Mouse (Mus musculus) adrenal gland, adult 18-20 months (tissue): ENCODE measurements around the gene Map3k15. TPM values are rescaled to one million over a fixed set of nuclear protein-coding genes. Genes with fewer than 3 reads are reported as not detected.

Experiments used
- DNase-seq, 2 experiments: peaks; one replicate each; pipeline ENCODE4 v3.0.0; 2021 to 2022; ENCODE audit warnings: low spot score in 2 of 2
- long read RNA-seq, 2 experiments: library from polyadenylated mRNA; stranded (forward); transcript quantifications; one replicate each; pipeline ENCODE4 v2.0.0; 2021
- total RNA-seq, 2 experiments: library from RNA; stranded (reverse); gene quantifications; 1 replicate in 1 of 2; 2 replicates in 1 of 2; pipeline ENCODE4 v1.2.3; 2021

Gene Map3k15
- 1 to 10 TPM in 1 of 2 experiments, under 1 TPM in 1; 0.61 to 1.3 TPM for total RNA-seq
- long read RNA-seq, experiment 1, result 0 reads
- long read RNA-seq, experiment 2, full-length matches to known transcripts, result 1 of 1 reads
- long read RNA-seq, experiment 2, partial matches to known transcripts, result 0 of 1 reads
- long read RNA-seq, experiment 2, other reads (novel, unspliced or antisense), result 0 of 1 reads

- DNase-seq, result peak; percentile 61 to 64
These were observed at the start of gene Map3k15 for GRCm38 (mm10) chrX:159988002-159988960. Gene Map3k15, plus strand, starts transcription at chrX:159988433.

DNA sequence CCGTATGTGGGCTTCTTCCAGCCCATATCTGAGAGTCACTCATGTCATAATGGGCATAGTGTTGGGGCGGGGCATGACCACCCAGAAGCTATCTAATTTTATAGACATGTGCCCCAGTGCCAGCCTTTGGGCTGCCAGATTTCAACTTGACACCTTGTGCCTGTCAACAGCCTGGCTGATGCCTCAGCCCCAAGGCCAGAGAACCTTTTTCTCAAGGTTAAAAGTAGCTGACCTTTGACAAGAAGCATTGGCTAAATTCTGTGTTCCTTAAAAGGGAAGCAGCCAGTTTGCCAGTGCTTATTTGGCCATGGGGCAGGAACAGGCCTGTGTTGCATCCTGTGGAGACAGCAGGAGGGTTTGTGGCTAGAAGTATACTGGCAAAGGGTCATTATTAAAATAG, 45.7 kb upstream of the Map3k15 start:
- DNase-seq, result no peak

DNA sequence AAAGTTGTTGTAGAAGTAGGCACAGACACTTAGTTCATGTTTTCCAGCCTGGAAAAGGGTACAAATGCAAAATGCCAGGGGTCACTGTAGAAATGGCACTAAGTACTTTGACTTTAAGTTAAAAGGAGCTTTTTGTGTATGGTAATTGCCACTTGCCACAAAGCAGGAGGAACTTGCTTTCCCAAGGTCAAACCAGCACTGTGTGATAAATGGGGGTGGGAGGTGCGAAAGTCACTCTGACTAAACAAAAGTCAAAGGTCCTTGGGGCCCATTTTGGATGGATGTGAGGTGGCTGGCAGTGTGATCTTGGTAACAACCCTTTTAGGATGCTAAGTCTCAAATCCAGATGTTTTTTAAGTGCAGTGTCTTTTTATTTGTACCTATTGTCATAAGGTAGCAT, 44.6 kb upstream of the Map3k15 start:
- DNase-seq, result no peak

- no peak for DNase-seq
These were observed 34.4 kb upstream of the Map3k15 start for GRCm38 (mm10) chrX:159953546-159954429.

DNA sequence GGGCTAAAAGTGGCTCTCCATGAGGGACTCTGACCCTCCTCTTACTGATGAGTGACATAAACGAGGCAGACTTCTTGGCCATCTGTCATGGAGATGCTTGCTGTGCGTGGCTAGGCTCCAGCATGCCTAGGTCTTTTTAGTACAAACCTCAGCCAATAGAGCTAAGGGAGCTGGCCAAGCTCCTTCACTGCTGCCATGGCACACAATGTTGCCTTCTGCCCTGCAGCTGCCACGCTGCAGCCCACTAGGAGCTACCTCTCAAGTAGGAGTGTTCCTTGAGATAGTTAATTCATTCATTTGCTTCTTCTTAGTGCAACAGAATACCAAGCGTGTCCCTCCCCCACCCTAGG, 33.8 kb upstream of the Map3k15 start:
- no peak for DNase-seq

GRCm38 (mm10) chrX:159955433-159955832, 32.8 kb upstream of the Map3k15 start:
- no peak for DNase-seq

DNA sequence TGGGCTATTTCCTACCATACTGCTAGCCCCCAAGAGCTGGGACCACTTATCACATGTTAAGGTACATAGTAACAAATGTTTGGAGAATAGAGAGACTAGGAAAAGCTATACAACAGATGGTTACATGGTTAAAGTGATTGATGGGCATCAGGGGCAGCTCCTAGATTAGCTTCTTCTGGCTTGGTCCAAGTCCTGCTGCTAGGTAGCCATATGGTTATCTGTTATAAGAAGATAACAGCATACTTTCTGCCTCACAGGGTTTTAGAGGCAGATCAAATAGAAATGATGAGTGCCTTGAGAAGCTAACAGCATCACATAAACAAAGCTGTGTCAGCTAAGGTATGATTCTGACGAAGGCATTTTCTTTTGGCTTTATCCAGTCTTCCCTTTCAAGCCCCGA, 26.8 kb upstream of the Map3k15 start:
- no peak for DNase-seq

GRCm38 (mm10) chrX:159963273-159963672, 25.0 kb upstream of the Map3k15 start:
- peak; percentile 20 to 22 for DNase-seq

- DNase-seq, result no peak
These were observed 24.3 kb upstream of the Map3k15 start for GRCm38 (mm10) chrX:159963925-159964324.

DNA sequence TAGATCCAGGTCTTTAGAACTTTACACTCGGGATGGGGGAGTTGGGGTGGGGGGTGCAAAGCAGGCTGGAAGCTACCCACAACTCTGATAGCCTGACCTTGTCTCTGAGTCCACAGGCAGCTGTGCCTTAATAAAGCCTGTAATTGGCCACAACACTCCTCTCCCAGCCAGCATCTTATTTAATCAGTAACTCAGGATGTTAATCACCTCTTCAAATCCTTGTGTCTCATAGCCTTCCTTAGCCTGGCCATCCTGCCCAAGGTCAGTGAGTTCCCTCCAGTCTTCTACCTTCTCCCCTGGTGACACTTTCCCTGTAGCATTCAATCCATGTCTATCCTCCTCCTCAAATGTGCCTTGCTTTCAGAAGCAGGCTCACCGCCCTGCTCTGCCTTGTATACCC, 19.2 kb upstream of the Map3k15 start:
- no peak for DNase-seq

GRCm38 (mm10) chrX:159971091-159971779, 17.0 kb upstream of the Map3k15 start:
- no peak for DNase-seq

GRCm38 (mm10) chrX:159973730-159974129, 14.5 kb upstream of the Map3k15 start:
- DNase-seq, result peak in 1 of 2 experiments; percentile 6

GRCm38 (mm10) chrX:159976243-159976642, 12.0 kb upstream of the Map3k15 start:
- DNase-seq, result no peak

DNA sequence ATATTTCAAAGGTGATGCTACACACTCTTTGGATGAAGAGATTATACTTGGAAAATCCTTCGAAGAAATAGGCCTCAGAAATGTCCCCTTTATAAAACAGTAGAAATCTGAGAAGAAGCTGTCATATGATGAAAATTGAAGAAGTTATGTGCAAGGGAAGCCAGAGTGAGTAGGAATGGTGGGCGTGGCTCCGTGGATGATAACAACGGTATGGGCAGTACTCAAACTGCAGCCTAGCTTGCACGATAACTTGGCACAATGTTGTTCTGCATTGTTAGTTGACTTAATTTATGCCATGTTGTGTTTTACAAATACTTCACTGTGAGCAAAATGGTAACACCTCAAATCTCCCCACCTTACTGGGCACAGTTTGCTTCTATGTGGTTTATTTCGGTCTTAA, 7.6 kb downstream of the Map3k15 start:
- DNase-seq, result no peak

DNA sequence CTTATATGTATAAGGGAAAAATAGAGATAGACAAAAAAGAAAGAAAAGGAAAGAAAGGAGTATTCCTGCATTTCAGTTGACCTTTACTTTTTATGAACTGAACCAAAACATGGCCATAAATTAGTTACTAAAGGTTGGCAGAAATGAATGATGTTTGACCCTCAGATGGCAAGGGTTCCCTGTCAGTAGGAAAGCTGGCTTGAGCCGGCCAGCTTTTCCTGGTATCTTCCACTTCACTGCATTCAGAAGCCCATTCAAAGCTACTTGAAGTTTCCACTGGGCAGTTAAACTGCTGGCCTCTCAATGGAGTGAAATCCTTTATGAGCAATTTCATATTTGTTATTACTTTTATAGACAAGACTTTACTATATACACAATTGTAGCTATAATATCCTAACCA, 65.1 kb downstream of the Map3k15 start:
- no peak for DNase-seq

- no peak for DNase-seq
These were observed 66.4 kb downstream of the Map3k15 start for GRCm38 (mm10) chrX:160054643-160055042.

DNA sequence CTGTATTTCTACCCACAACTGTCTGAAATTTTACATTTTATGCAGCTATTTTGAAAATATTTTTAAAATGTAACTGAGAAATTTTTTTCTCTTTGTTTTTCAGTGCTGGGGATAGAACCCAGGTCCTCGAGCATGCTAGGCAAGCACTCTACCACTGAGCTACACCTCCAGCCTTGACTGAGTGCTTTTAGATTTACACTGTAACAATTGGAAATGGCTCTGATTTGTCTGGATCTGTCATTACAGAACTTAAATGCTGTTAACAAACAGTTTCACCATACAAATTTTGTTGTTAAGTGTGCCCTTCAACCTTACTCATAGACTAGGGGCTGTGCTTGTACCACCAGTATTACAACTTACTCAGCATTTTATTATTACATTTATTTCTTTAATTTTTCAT, 103.7 kb downstream of the Map3k15 start:
- DNase-seq, result no peak

DNA sequence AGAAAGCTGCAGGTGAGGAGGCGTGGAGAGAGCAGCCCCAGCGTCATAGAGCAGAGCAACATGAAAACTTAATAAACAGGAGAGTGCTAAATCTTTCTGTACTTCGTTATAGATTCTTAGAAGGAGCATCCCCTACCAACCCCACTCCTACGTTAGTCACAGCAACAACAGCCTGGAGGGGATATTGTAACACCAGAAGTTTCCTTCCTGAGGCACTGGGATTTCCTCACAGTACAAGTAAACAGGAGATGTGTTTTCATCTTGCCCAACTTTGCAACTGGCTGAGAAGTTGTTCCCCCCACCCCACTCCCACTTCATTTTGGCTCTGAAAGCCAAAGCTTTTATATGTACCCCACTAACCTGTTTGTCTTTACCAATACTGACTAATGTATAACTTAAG, 119.6 kb downstream of the Map3k15 start:
- DNase-seq, result no peak

GRCm38 (mm10) chrX:160113777-160114176, 125.5 kb downstream of the Map3k15 start:
- DNase-seq, result no peak

GRCm38 (mm10) chrX:160116074-160116473, 127.8 kb downstream of the Map3k15 start:
- no peak for DNase-seq

DNA sequence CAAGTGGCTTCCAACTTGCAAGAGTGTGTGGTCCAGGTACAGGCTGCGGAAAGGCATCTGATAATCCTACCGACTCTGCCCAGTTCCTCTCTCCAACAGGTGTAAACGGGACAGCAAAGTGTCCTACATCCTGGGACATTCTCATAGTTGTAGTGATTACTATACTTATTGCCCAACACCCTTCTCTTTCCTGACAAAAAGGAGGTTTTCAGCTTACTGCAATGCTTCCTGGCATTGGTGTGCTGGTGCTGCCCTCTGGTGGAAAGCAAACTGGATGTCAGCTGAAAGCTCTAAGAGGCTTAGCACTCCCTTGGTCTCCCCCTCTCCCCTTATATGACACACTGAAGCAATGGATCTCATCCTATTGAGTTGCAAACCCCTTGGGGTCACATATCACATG, 128.4 kb downstream of the Map3k15 start:
- peak; percentile 16 to 37 for DNase-seq
